Mouse (Mus musculus) intestine, embryonic 16.5 days (tissue): ENCODE results near the gene Zfp790. TPM values are rescaled to one million over a fixed set of nuclear protein-coding genes. Genes with fewer than 3 reads are reported as not detected.
A peak's percentile ranks its signal among the peaks of the same experiment; 100 is the strongest.

ENCODE experiments used
- ATAC-seq: fragments of 200-750 bp; cut with Nextera tagmentation; 2 replicates; pipeline ENCODE4 v1.8.0; 2017; ENCODE audit warnings: moderate TSS enrichment, moderate library complexity
- H3K27ac ChIP-seq: fragments of 300-500 bp; sonication (generic); 2 replicates; pipeline ENCODE4 v1.5.1; 2014; ENCODE audit warnings: mild to moderate bottlenecking, low read length
- H3K27me3 ChIP-seq: fragments of 300-500 bp; sonication (generic); replicated peaks from 2 replicates; pipeline ENCODE4 v1.6.1; 2014; ENCODE audit warnings: low read length, control low read depth, mixed read lengths; ENCODE audit not compliant: control insufficient read depth, insufficient read depth
- H3K36me3 ChIP-seq: fragments of 300-500 bp; sonication (generic); 2 replicates; pipeline ENCODE4 v1.6.1; 2014; ENCODE audit warnings: low read length, control low read depth; ENCODE audit not compliant: control insufficient read depth, insufficient read depth
- H3K4me1 ChIP-seq: fragments of 300-500 bp; sonication (generic); 2 replicates; pipeline ENCODE4 v1.6.1; 2014; ENCODE audit warnings: low read length, control low read depth, mixed read lengths; ENCODE audit not compliant: control insufficient read depth, insufficient read depth
- H3K4me2 ChIP-seq: fragments of 300-500 bp; sonication (generic); 2 replicates; pipeline ENCODE4 v1.6.1; 2014; ENCODE audit warnings: low read depth, low read length, control low read depth
- H3K4me3 ChIP-seq: fragments of 300-500 bp; sonication (generic); 2 replicates; pipeline ENCODE4 v1.5.1; 2014; ENCODE audit warnings: mild to moderate bottlenecking, low read length
- H3K9ac ChIP-seq: fragments of 300-500 bp; sonication (generic); 2 replicates; pipeline ENCODE4 v1.6.1; 2014; ENCODE audit warnings: low read depth, low read length
- H3K9me3 ChIP-seq: fragments of 300-500 bp; sonication (generic); 2 replicates; pipeline ENCODE4 v1.6.1; 2016; ENCODE audit warnings: low read length, control low read depth; ENCODE audit not compliant: control insufficient read depth
- WGBS: fragments of 180-500 bp; shearing (Covaris S2); extraction: QIAGEN DNeasy Blood & Tissue Kit; methylation state at CpG from one replicate; pipeline ENCODE4 v1.1.7; 2014; 5-methylcytosine and 5-hydroxymethylcytosine counted together
- polyA plus RNA-seq: library from polyadenylated mRNA; unstranded; fragments of >200 nt; fragmentation: Nextera tagmentation; extraction: Ambion mirVana; gene quantifications from 2 replicates; pipeline ENCODE4 v1.2.1, GENCODE M21; 2015

Gene Zfp790
- polyA plus RNA-seq, 1 experiment from 2014 or later: 10.0 TPM

- Histone ChIP-seq H3K27me3 (no peaks in the 10 kb centered on the region), H3K4me2 (no peak overlapping the region), H3K27ac (no peak overlapping the region), H3K9me3 (no peaks in the 10 kb centered on the region; the same call in 1 of the 2 replicates), H3K4me1 (no peaks in the 10 kb centered on the region), H3K4me3 (no peak overlapping the region), H3K36me3 (peaks cover 37% of the 10 kb centered on the region), H3K9ac (no peak overlapping the region)
- 93% methylated on average over 12 of the region's 12 CpGs for WGBS
- no peak for ATAC-seq
Measured at GRCm38 (mm10) chr7:29829804-29830203, 13.9 kb downstream of the Zfp790 start.

DNA sequence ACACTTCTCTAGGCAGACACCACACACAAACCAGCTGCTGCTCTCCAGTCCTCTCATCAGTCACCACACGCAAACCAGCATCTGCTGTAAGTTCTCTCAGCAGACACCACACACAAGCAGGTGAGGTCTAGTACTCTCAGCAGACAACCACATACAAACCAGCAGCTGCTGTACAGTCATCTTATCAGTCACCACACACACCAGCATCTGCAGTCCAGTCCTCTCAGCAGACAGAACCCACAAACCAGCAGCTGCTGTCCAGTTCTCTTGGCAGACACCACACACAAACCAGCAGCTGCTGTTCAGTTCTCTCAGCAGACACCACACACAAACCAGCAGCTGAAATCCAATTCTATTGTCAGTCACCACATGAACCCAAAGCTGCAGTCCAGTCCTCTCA lies 20.9 kb downstream of the Zfp790 start:
- no peak for ATAC-seq
- Histone ChIP-seq H3K9ac (no peak overlapping the region), H3K4me1 (no peaks in the 10 kb centered on the region), H3K4me2 (no peak overlapping the region), H3K36me3 (no peaks in the 10 kb centered on the region), H3K27ac (no peak overlapping the region), H3K4me3 (no peak overlapping the region), H3K9me3 (peaks cover 4% of the 10 kb centered on the region; the same call in 1 of the 2 replicates), H3K27me3 (no peaks in the 10 kb centered on the region)
- 88% methylated on average over 1 of the region's 1 CpGs for WGBS

- Histone ChIP-seq H3K27me3 (no peaks in the 10 kb centered on the region), H3K4me2 (no peak overlapping the region), H3K27ac (no peak overlapping the region), H3K4me1 (no peaks in the 10 kb centered on the region), H3K9ac (no peak overlapping the region), H3K4me3 (no peak overlapping the region), H3K9me3 (peaks cover 4% of the 10 kb centered on the region; the same call in 1 of the 2 replicates), H3K36me3 (no peaks in the 10 kb centered on the region)
- ATAC-seq: no peak
- 90% methylated on average over 3 of the region's 3 CpGs for WGBS
Measured at GRCm38 (mm10) chr7:29839256-29839655, 23.3 kb downstream of the Zfp790 start.

GRCm38 (mm10) chr7:29842105-29842504 lies 26.2 kb downstream of the Zfp790 start:
- Histone ChIP-seq H3K27me3 (no peaks in the 10 kb centered on the region), H3K27ac (peak overlapping the region; percentile 2; the same call in 1 of the 2 replicates), H3K4me3 (no peak overlapping the region), H3K9ac (no peak overlapping the region), H3K9me3 (no peaks in the 10 kb centered on the region), H3K36me3 (0 out of 2 replicates have a peak, but pooled peaks cover 8% of the 10 kb centered on the region), H3K4me1 (no peaks in the 10 kb centered on the region), H3K4me2 (no peak overlapping the region)
- ATAC-seq: peak; percentile 68
- WGBS: 91% methylated on average over 1 of the region's 1 CpGs

DNA sequence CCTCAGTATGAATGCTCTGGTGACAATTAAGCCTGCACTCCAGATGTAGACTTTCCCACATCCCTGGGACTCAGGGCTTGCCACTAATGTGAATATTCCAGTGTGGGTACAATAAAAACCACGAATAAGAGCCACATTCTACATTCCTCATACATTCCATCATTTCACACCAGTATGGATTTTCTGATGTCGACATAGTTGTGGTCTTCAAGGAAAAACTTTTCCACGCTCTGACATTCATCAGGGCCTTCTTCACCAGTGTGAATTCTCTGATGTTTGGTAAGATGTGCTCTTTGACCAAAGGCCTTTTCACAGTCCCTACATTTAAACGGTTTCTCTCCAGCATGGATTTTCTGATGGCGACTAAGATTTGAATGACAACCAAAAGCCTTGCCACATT lies 28.7 kb downstream of the Zfp790 start:
- no peak overlapping the region for H3K4me2 ChIP-seq
- H3K27me3 ChIP-seq: no peaks in the 10 kb centered on the region
- 0 out of 2 replicates have a peak, but pooled peaks cover 8% of the 10 kb centered on the region for H3K36me3 ChIP-seq
- ATAC-seq: no peak
- no peak overlapping the region for H3K4me3 ChIP-seq
- 92% methylated on average over 5 of the region's 5 CpGs for WGBS
- no peaks in the 10 kb centered on the region for H3K4me1 ChIP-seq
- no peak overlapping the region for H3K9ac ChIP-seq
- no peaks in the 10 kb centered on the region for H3K9me3 ChIP-seq
- no peak overlapping the region for H3K27ac ChIP-seq

DNA sequence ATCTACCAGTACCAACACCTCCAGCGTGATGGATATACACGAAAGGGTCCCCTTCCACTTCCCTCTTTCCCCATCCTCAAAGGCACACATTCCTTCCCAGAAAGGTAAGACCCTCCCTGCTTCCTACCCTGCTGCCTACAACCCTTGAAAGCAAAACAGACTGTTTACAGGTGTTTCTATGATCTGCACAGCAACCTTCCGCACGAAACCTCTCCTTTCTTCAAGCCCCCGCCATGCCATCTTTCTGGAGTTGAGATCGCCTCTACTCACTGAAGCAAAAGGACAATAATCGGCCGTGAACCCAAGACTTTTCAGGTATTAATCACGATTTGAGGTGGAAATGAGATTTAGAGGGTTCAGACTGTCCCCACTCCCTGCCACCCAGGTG lies 36.9 kb downstream of the Zfp790 start:
- Histone ChIP-seq H3K9me3 (no peaks in the 10 kb centered on the region), H3K4me1 (peaks cover 4% of the 10 kb centered on the region), H3K4me2 (peak overlapping the region; percentile 81), H3K9ac (peak overlapping the region; percentile 70), H3K27me3 (no peaks in the 10 kb centered on the region), H3K36me3 (no peaks in the 10 kb centered on the region), H3K4me3 (peak overlapping the region; percentile 63), H3K27ac (no peak overlapping the region)
- ATAC-seq: 0 out of 2 replicates have a peak, but pooled peaks have one; percentile 5
- WGBS: 56% methylated on average over 9 of the region's 9 CpGs

- WGBS: under 1% methylated on average over 21 of the region's 21 CpGs
- Histone ChIP-seq H3K9ac (peak within 1 kb of the TSS; percentile 70), H3K27me3 (no peaks in the 10 kb centered on the region), H3K4me2 (peak within 1 kb of the TSS; percentile 81), H3K4me3 (peak within 1 kb of the TSS; percentile 63), H3K4me1 (peaks cover 4% of the 10 kb centered on the region), H3K27ac (no peak within 1 kb of the TSS), H3K36me3 (no peaks in the 10 kb centered on the region), H3K9me3 (no peaks in the 10 kb centered on the region)
- ATAC-seq: peak; percentile 97
Measured at GRCm38 (mm10) chr7:29853219-29853842, 37.4 kb downstream of the Zfp790 start, which contains the start of gene Zfp940. Zfp940 (minus strand) TSS chr7:29853669.

DNA sequence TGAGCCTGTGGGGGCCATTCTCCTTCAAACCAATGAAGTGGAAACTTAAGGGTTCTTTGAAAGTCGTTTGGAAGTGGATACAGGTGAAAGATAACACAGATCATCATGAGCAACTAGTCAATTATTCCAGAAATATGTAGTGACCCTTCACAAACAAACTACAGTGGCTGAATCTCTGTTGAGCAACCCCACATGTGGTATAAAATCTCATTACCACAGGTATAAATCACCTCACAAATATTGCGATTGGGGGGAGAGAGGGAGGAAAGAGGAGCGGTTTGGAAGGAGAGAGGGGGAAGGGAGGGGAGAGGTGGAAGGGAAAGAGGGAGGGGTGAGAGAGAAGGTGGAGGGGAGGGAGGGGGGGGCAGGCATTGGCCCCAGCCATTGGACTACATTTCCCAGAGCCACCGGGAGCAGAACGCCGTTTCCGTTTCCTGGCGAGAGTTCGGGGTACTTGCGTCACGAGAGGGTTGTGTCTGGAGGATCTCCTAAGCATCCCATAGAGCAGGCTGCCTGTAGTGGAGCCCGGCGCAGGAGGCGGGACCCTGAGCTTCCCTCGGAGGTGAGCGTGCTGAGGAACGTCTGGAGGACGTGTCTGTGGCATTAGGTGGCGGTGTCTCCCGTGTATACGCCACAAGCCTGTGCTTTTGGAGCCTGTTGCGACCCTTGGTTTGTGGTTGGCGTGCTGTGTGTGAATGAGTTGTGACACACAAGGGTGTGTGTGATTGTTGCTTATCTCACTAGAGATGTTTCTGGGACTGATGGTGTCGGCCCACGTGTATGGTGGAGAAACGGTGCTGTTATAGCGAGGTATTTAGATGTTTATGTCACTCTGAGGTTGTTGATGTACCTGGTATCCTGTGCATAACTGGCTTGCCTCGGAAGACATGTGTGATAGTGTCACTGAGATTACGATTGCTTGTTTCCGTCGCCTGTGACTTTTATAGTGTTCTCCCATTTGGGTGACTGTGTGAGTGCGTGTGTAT lies 43.9 kb downstream of the Zfp790 start, which contains the start of gene Zfp420:
Gene Zfp420 (plus strand): TSS at position 448 of the 986 bp plus-strand sequence.
- Histone ChIP-seq H3K4me2 (peak within 1 kb of the TSS; percentile 88), H3K36me3 (peaks cover 3% of the 10 kb centered on the region; the same call in 1 of the 2 replicates), H3K9ac (peak within 1 kb of the TSS; percentile 70), H3K27ac (peak within 1 kb of the TSS; percentile 37; the same call in 1 of the 2 replicates), H3K27me3 (no peaks in the 10 kb centered on the region), H3K4me3 (peak within 1 kb of the TSS; percentile 70), H3K4me1 (peaks cover 6% of the 10 kb centered on the region), H3K9me3 (no peaks in the 10 kb centered on the region; the same call in 1 of the 2 replicates)
- WGBS: 5% methylated on average over 32 of the region's 32 CpGs
- peak; percentile 99 for ATAC-seq

DNA sequence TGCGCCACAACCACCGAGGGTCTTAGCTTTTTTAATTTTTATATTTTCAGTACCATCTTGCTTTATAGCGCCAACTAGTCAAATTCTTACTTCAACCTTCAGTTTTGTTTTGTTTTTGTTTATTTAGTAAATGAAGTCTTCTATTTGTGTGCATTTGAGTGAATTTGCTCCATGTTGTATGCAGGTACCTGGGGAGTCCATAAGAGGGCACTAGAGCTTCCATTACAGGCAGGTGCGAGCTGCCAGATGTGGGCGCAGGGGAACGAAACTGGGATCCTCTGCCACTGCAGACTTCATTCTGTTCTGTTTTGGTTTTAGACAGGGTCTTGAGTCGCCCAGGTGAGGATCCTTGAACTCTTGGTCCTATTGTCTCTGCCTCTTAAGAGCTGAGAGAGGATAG lies 45.7 kb downstream of the Zfp790 start:
- WGBS: 92% methylated on average over 7 of the region's 7 CpGs
- H3K9me3 ChIP-seq: no peaks in the 10 kb centered on the region; the same call in 1 of the 2 replicates
- peaks cover 3% of the 10 kb centered on the region; the same call in 1 of the 2 replicates for H3K36me3 ChIP-seq
- H3K4me2 ChIP-seq: no peak overlapping the region
- peaks cover 6% of the 10 kb centered on the region for H3K4me1 ChIP-seq
- H3K4me3 ChIP-seq: no peak overlapping the region
- no peaks in the 10 kb centered on the region for H3K27me3 ChIP-seq
- no peak overlapping the region for H3K9ac ChIP-seq
- no peak overlapping the region for H3K27ac ChIP-seq
- ATAC-seq: no peak
